Mouse (Mus musculus) hindbrain, embryonic 16.5 days (tissue): ENCODE results near the gene Slc41a3. TPM values are rescaled to one million over a fixed set of nuclear protein-coding genes. Genes with fewer than 3 reads are reported as not detected.

Source experiments
- ATAC-seq: fragments of 200-750 bp; cut with Nextera tagmentation; 2 replicates; pipeline ENCODE4 v1.8.0; 2017; ENCODE audit warnings: moderate TSS enrichment, moderate library complexity
- H3K27ac ChIP-seq: fragments of 300-500 bp; sonication (generic); 2 replicates; pipeline ENCODE4 v1.5.1; 2014; ENCODE audit warnings: low read depth, mild to moderate bottlenecking, control low read depth, low read length, moderate library complexity
- H3K27me3 ChIP-seq: fragments of 300-500 bp; sonication (generic); replicated peaks from 2 replicates; pipeline ENCODE4 v1.6.1; 2014; ENCODE audit warnings: low read length; ENCODE audit not compliant: control insufficient read depth, insufficient read depth
- H3K36me3 ChIP-seq: fragments of 300-500 bp; sonication (generic); 2 replicates; pipeline ENCODE4 v1.6.1; 2014; ENCODE audit warnings: mild to moderate bottlenecking, low read length, moderate library complexity, mixed read lengths; ENCODE audit not compliant: control insufficient read depth, insufficient read depth
- H3K4me1 ChIP-seq: fragments of 300-500 bp; sonication (generic); 2 replicates; pipeline ENCODE4 v1.6.1; 2014; ENCODE audit warnings: low read depth, low read length; ENCODE audit not compliant: control insufficient read depth, insufficient read depth
- H3K4me2 ChIP-seq: fragments of 300-500 bp; sonication (generic); 2 replicates; pipeline ENCODE4 v1.6.1; 2014; ENCODE audit warnings: mild to moderate bottlenecking, low read length, control low read depth, moderate library complexity
- H3K4me3 ChIP-seq: fragments of 300-500 bp; sonication (generic); 2 replicates; pipeline ENCODE4 v1.5.1; 2014; ENCODE audit warnings: mild to moderate bottlenecking, low read length, control low read depth, moderate library complexity
- H3K9ac ChIP-seq: fragments of 300-500 bp; sonication (generic); 2 replicates; pipeline ENCODE4 v1.6.1; 2014; ENCODE audit warnings: low read depth, mild to moderate bottlenecking, control low read depth, low read length, moderate library complexity
- H3K9me3 ChIP-seq: fragments of 300-500 bp; sonication (generic); 2 replicates; pipeline ENCODE4 v1.6.1; 2014; ENCODE audit warnings: mild to moderate bottlenecking, low read length, moderate library complexity; ENCODE audit not compliant: control insufficient read depth
- WGBS: fragments of 180-500 bp; shearing (Covaris S2); extraction: QIAGEN DNeasy Blood & Tissue Kit; methylation state at CpG from one replicate; pipeline ENCODE4 v1.1.7; 2014; 5-methylcytosine and 5-hydroxymethylcytosine counted together
- polyA plus RNA-seq: library from polyadenylated mRNA; unstranded; fragments of >200 nt; fragmentation: Nextera tagmentation; extraction: Ambion mirVana; gene quantifications from 2 replicates; pipeline ENCODE4 v1.2.1, GENCODE M21; 2015

The Slc41a3 gene
- polyA plus RNA-seq, 1 experiment from 2014 or later: 12.7 TPM

DNA sequence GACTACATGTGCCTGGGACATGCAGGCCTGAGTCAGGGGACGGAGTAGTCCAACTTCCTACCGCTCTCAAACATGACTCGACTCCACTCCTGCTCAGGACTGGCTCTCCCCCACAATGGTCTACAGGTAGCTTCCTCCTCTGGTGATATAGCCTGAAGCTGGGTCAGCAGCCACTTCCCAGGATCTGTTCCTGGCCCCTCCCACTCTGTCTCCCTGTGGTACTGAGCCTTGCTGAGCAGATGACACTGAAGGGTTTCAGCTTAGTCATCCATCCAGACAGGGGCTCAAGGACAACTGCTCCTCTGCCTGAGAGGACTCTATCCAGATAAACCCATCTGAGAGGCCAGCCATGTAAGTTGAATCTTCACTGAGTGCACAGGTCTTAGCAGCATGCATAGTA, 37.0 kb upstream of the Slc41a3 start:
- Histone ChIP-seq H3K4me1 (no peaks in the 10 kb centered on the region; the same call in 1 of the 2 replicates), H3K9ac (no peak overlapping the region), H3K9me3 (no peaks in the 10 kb centered on the region), H3K4me2 (no peak overlapping the region), H3K36me3 (no peaks in the 10 kb centered on the region), H3K27me3 (no peaks in the 10 kb centered on the region), H3K4me3 (no peak overlapping the region), H3K27ac (no peak overlapping the region)
- ATAC-seq: no peak
- WGBS: 95% methylated on average over 3 of the region's 3 CpGs

GRCm38 (mm10) chr6:90567928-90568327, 36.6 kb upstream of the Slc41a3 start:
- no peak for ATAC-seq
- H3K4me2 ChIP-seq: no peak overlapping the region
- no peaks in the 10 kb centered on the region for H3K9me3 ChIP-seq
- WGBS: 85% methylated on average over 3 of the region's 3 CpGs
- no peak overlapping the region for H3K9ac ChIP-seq
- H3K4me1 ChIP-seq: no peaks in the 10 kb centered on the region; the same call in 1 of the 2 replicates
- H3K27ac ChIP-seq: no peak overlapping the region
- no peaks in the 10 kb centered on the region for H3K27me3 ChIP-seq
- no peaks in the 10 kb centered on the region for H3K36me3 ChIP-seq
- H3K4me3 ChIP-seq: no peak overlapping the region

- Histone ChIP-seq H3K9me3 (no peaks in the 10 kb centered on the region), H3K4me3 (no peak overlapping the region), H3K27me3 (no peaks in the 10 kb centered on the region), H3K4me1 (no peaks in the 10 kb centered on the region; the same call in 1 of the 2 replicates), H3K4me2 (no peak overlapping the region), H3K27ac (no peak overlapping the region), H3K36me3 (no peaks in the 10 kb centered on the region), H3K9ac (no peak overlapping the region)
- 72% methylated on average over 4 of the region's 4 CpGs for WGBS
- no peak for ATAC-seq
Measured at GRCm38 (mm10) chr6:90568721-90569120, 35.8 kb upstream of the Slc41a3 start.

DNA sequence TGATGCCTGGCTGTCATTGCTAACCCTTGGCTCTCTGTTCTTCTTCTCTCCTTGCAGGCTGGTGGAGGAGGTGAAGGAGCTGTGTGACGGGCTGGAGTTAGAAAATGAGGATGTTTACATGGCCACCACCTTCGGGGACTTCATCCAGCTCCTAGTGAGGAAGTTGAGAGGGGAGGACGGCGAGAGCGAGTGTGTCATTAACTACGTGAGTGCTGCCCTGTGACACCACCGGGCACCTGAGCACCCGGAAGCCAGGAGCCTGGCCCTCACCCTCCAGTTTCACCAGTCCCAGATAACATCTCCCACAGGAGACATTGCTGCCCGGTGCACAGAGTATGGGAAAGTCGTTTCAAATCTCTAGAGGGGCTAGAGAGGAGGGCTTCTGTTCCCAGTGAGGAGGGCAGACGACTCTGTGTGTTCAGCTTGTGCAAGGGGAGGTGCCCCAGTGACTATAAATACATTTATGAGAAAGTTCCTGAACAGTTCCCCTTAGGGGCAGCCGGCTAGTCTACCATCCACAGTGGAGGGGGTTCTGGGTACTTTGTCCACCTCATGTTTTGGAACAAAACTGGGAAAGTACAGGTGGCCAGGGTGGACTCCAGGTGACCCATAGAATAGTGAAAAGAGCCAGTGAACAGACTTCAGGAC, 34.7 kb upstream of the Slc41a3 start:
- Histone ChIP-seq H3K9me3 (no peaks in the 10 kb centered on the region), H3K4me3 (no peak overlapping the region), H3K27ac (no peak overlapping the region), H3K36me3 (no peaks in the 10 kb centered on the region), H3K27me3 (no peaks in the 10 kb centered on the region), H3K9ac (no peak overlapping the region), H3K4me2 (no peak overlapping the region), H3K4me1 (no peaks in the 10 kb centered on the region; the same call in 1 of the 2 replicates)
- WGBS: 79% methylated on average over 12 of the region's 12 CpGs
- ATAC-seq: no peak

GRCm38 (mm10) chr6:90570392-90570791, 34.1 kb upstream of the Slc41a3 start:
- no peak for ATAC-seq

DNA sequence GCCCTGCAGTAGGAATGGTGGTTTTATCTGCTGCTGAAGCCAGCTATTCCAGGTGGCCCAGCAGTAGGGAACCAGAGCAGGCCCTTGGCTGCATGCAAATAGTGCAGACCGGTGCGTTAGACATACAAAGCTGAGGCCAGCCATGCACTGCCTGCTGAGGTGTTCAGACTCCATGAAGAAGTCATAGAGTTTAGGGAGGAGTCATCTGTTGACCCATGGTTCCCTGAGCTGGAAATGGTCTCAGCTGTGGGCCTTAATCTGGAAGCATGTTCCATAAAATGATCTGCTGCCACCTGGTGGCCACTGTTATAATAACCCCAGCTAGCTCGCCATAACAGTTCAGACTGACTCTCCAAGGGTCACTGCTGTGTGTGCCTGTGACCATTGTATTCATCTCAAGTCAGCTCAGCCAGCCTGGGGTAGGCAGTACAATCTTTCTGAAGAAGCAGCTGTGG, 29.2 kb upstream of the Slc41a3 start:
- no peaks in the 10 kb centered on the region for H3K9me3 ChIP-seq
- H3K9ac ChIP-seq: no peak overlapping the region; the same call in 1 of the 2 replicates
- no peaks in the 10 kb centered on the region for H3K4me1 ChIP-seq
- H3K27me3 ChIP-seq: no peaks in the 10 kb centered on the region; the same call in 1 of the 2 replicates
- 27% methylated on average over 3 of the region's 3 CpGs for WGBS
- peak; percentile 66 for ATAC-seq
- H3K36me3 ChIP-seq: no peaks in the 10 kb centered on the region
- 0 out of 2 replicates have a peak overlapping the region, but pooled peaks have one; percentile 13 for H3K27ac ChIP-seq
- no peak overlapping the region for H3K4me3 ChIP-seq
- H3K4me2 ChIP-seq: no peak overlapping the region

More at GRCm38 (mm10) chr6:90570392-90570791, 34.1 kb upstream of the Slc41a3 start:
- no peak overlapping the region for H3K4me3 ChIP-seq
- WGBS: 78% methylated on average over 8 of the region's 8 CpGs
- H3K9me3 ChIP-seq: no peaks in the 10 kb centered on the region
- no peak overlapping the region for H3K27ac ChIP-seq
- H3K4me1 ChIP-seq: no peaks in the 10 kb centered on the region; the same call in 1 of the 2 replicates
- no peak overlapping the region for H3K4me2 ChIP-seq
- H3K9ac ChIP-seq: no peak overlapping the region
- H3K27me3 ChIP-seq: no peaks in the 10 kb centered on the region
- H3K36me3 ChIP-seq: no peaks in the 10 kb centered on the region

DNA sequence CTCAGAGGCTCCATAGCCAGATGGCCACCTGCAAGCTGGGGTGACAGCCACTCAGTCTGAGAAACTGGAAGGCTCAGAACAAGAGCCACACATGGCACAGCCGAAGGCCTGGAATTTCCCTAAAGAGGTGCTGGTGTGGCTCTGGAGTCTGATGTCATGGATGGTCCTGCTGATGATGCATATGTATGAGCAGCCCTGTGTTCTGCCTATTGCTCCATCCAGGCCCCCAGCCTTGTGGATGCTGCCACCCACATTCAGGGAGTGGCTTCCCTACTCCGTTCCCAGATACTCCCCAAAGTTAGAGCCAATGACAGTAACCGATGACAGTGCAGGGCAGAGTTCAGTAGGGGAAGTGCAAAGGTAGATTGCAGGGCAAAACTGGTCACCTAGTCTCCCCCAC, 26.4 kb upstream of the Slc41a3 start:
- ATAC-seq: no peak
- Histone ChIP-seq H3K27ac (no peak overlapping the region), H3K9me3 (no peaks in the 10 kb centered on the region), H3K4me2 (no peak overlapping the region), H3K4me1 (no peaks in the 10 kb centered on the region), H3K4me3 (no peak overlapping the region), H3K36me3 (no peaks in the 10 kb centered on the region), H3K9ac (no peak overlapping the region), H3K27me3 (no peaks in the 10 kb centered on the region; the same call in 1 of the 2 replicates)
- 47% methylated on average over 3 of the region's 3 CpGs for WGBS

- ATAC-seq: no peak
- no peaks in the 10 kb centered on the region for H3K36me3 ChIP-seq
- H3K4me3 ChIP-seq: no peak overlapping the region
- H3K4me1 ChIP-seq: no peaks in the 10 kb centered on the region
- H3K4me2 ChIP-seq: no peak overlapping the region
- no peak overlapping the region for H3K9ac ChIP-seq
- 74% methylated on average over 2 of the region's 2 CpGs for WGBS
- no peaks in the 10 kb centered on the region for H3K9me3 ChIP-seq
- no peaks in the 10 kb centered on the region; the same call in 1 of the 2 replicates for H3K27me3 ChIP-seq
- no peak overlapping the region for H3K27ac ChIP-seq
Measured at GRCm38 (mm10) chr6:90582331-90582730, 22.2 kb upstream of the Slc41a3 start.

- H3K4me2 ChIP-seq: no peak overlapping the region
- 77% methylated on average over 5 of the region's 5 CpGs for WGBS
Measured at GRCm38 (mm10) chr6:90588113-90588512, 16.4 kb upstream of the Slc41a3 start.

More at GRCm38 (mm10) chr6:90588113-90588512, 16.4 kb upstream of the Slc41a3 start:
- no peaks in the 10 kb centered on the region for H3K9me3 ChIP-seq
- no peak overlapping the region for H3K9ac ChIP-seq
- no peaks in the 10 kb centered on the region for H3K36me3 ChIP-seq
- H3K4me3 ChIP-seq: no peak overlapping the region
- H3K4me1 ChIP-seq: no peaks in the 10 kb centered on the region
- no peaks in the 10 kb centered on the region for H3K27me3 ChIP-seq
- no peak for ATAC-seq
- H3K27ac ChIP-seq: no peak overlapping the region
